ENCODE assay signal across 12 mouse cellular contexts in genomic region chr13:45562011-45562410, GRCm38 (mm10). TPM values are rescaled to one million over a fixed set of nuclear protein-coding genes. Genes with fewer than 3 reads are reported as not detected.
DNase-seq lines count a peak whose midpoint lies in the region; ATAC-seq and TF ChIP-seq lines count a peak whose summit lies in the region.
"Had no signal": no experiment of that assay in that cellular context is flagged by ENCODE, and none has a peak within 500 bp of the region (broad histone marks: within the 10 kb centered on the region; RNA-seq: fewer than 3 reads in every experiment).

No protein-coding gene starts in this region.

- no peak for TF ChIP-seq EP300 in lung, postnatal 0 days (IDR thresholded peaks at IDR 0.05)

- H3K27me3 ChIP-seq in forebrain, postnatal 0 days (ENCODE audit: insufficient read depth, low read length): no peaks in the 10 kb centered on the region
- no peaks in the 10 kb centered on the region for H3K27me3 ChIP-seq in forebrain, embryonic 15.5 days
- no peaks in the 10 kb centered on the region for H3K27me3 ChIP-seq in heart, embryonic 14.5 days (ENCODE audit: control insufficient read depth, insufficient read depth, low read length)
- H3K27me3 ChIP-seq in lung, postnatal 0 days (replicated peaks; ENCODE audit: insufficient read depth, low read length): no peaks in the 10 kb centered on the region
- H3K27me3 ChIP-seq: forebrain, embryonic 13.5 days had no signal

- peaks cover 18% of the 10 kb centered on the region for H3K36me3 ChIP-seq in forebrain, postnatal 0 days (ENCODE audit: insufficient read depth)
- H3K36me3 ChIP-seq in forebrain, embryonic 15.5 days: 0 out of 2 replicates have a peak, but pooled peaks cover 5% of the 10 kb centered on the region
- H3K36me3 ChIP-seq in heart, embryonic 14.5 days (ENCODE audit: control insufficient read depth, insufficient read depth, low read length): peaks cover 20% of the 10 kb centered on the region
- 0 out of 2 replicates have a peak, but pooled peaks cover 4% of the 10 kb centered on the region for H3K36me3 ChIP-seq in lung, postnatal 0 days (ENCODE audit: insufficient read depth, low read length)

- ATAC-seq in forebrain, postnatal 0 days: peak; percentile 26; the same call in 1 of the 2 replicates
- ATAC-seq in forebrain, embryonic 15.5 days (replicated peaks): no peak
- no peak for ATAC-seq in heart, embryonic 14.5 days (ENCODE audit: insufficient number of reproducible peaks, insufficient read depth, low FRiP score, low read depth)
- ATAC-seq in lung, postnatal 0 days: no peak
- ATAC-seq: forebrain, embryonic 13.5 days had no signal

- 72% methylated on average over 9 of the region's 9 CpGs for WGBS in forebrain, postnatal 0 days
- 88% methylated on average over 9 of the region's 9 CpGs for WGBS in forebrain, embryonic 15.5 days
- 32% methylated on average over 9 of the region's 9 CpGs for WGBS in heart, embryonic 14.5 days
- WGBS in lung, postnatal 0 days: 80% methylated on average over 9 of the region's 9 CpGs

- H3K9ac ChIP-seq in forebrain, postnatal 0 days: no peak overlapping the region
- no peak overlapping the region for H3K9ac ChIP-seq in forebrain, embryonic 15.5 days (replicated peaks)
- H3K9ac ChIP-seq in heart, embryonic 14.5 days (ENCODE audit: low read length): peak overlapping the region; percentile 60
- no peak overlapping the region for H3K9ac ChIP-seq in lung, postnatal 0 days (replicated peaks; ENCODE audit: low read depth)
- H3K9ac ChIP-seq: forebrain, embryonic 13.5 days; lung, embryonic 14.5 days had no signal

- no peak for DNase-seq in forebrain, postnatal 0 days
- no peak for DNase-seq in heart, postnatal 25 days (ENCODE audit: low spot score)
- peak; percentile 50 for DNase-seq in 3T3-L1 (ENCODE audit: low read depth, low spot score)
- no peak for DNase-seq in lung, postnatal 0 days (ENCODE audit: low spot score)
- no peak for DNase-seq in right cerebral cortex, postnatal 25 days
- DNase-seq: cerebellum, adult 11-12 months; lung, embryonic 14.5 days; thymus, postnatal 25 days had no signal

- no peak overlapping the region for H3K4me2 ChIP-seq in forebrain, postnatal 0 days (ENCODE audit: low read depth)
- no peak overlapping the region for H3K4me2 ChIP-seq in forebrain, embryonic 15.5 days (replicated peaks)
- H3K4me2 ChIP-seq in heart, embryonic 14.5 days (ENCODE audit: low read length): peak overlapping the region; percentile 63
- H3K4me2 ChIP-seq in lung, postnatal 0 days (replicated peaks; ENCODE audit: low read depth, low read length): no peak overlapping the region
- H3K4me2 ChIP-seq: forebrain, embryonic 13.5 days; lung, embryonic 14.5 days had no signal

- no peak overlapping the region for H3K4me3 ChIP-seq in forebrain, postnatal 0 days (ENCODE audit: low read depth, low read length)
- no peak overlapping the region for H3K4me3 ChIP-seq in forebrain, embryonic 15.5 days
- peak overlapping the region; percentile 7 to 16; a peak in 2 of 4 replicates for H3K4me3 ChIP-seq in heart, embryonic 14.5 days (ENCODE audit: control insufficient read depth in 1 of 2, insufficient read depth in 1 of 2, low read depth in 1 of 2, low read length in 2 of 2)
- H3K4me3 ChIP-seq in embryonic fibroblast, embryonic 13.5 days (ENCODE audit: insufficient read depth, low read length): no peak overlapping the region
- H3K4me3 ChIP-seq in lung, postnatal 0 days (ENCODE audit: low read depth, low read length): no peak overlapping the region
- H3K4me3 ChIP-seq: forebrain, embryonic 13.5 days had no signal

- no peak overlapping the region for H3K27ac ChIP-seq in forebrain, postnatal 0 days (ENCODE audit: low read depth, low read length)
- H3K27ac ChIP-seq in forebrain, embryonic 15.5 days (replicated peaks): no peak overlapping the region
- peak overlapping the region; percentile 76 to 92 for H3K27ac ChIP-seq in heart, embryonic 14.5 days (replicated peaks in 1 of 2; ENCODE audit: control insufficient read depth in 1 of 2, insufficient read depth in 1 of 2, low read depth in 2 of 2, low read length in 2 of 2)
- peak overlapping the region; percentile 45 for H3K27ac ChIP-seq in embryonic fibroblast, embryonic 13.5 days (ENCODE audit: insufficient read depth, low read length)
- no peak overlapping the region for H3K27ac ChIP-seq in lung, postnatal 0 days (ENCODE audit: low read length)
- H3K27ac ChIP-seq: forebrain, embryonic 13.5 days had no signal

- intact Hi-C loops in heart, postnatal 25 days (cut with DNase I): no loop called here

- no peaks in the 10 kb centered on the region for H3K9me3 ChIP-seq in forebrain, postnatal 0 days (ENCODE audit: low read length)
- no peaks in the 10 kb centered on the region for H3K9me3 ChIP-seq in forebrain, embryonic 15.5 days
- H3K9me3 ChIP-seq in heart, embryonic 14.5 days (ENCODE audit: control insufficient read depth, low read length): no peaks in the 10 kb centered on the region
- no peaks in the 10 kb centered on the region for H3K9me3 ChIP-seq in lung, postnatal 0 days (ENCODE audit: low read length)
- H3K9me3 ChIP-seq: forebrain, embryonic 13.5 days had no signal

- TF ChIP-seq CTCF in forebrain, postnatal 0 days (IDR thresholded peaks at IDR 0.05; ENCODE audit: low read depth): no peak
- no peak for TF ChIP-seq CTCF in embryonic fibroblast, embryonic 13.5 days (IDR thresholded peaks at IDR 0.05; ENCODE audit: borderline replicate concordance, insufficient read depth, low read length)
- TF ChIP-seq CTCF in lung, postnatal 0 days (IDR thresholded peaks at IDR 0.05): no peak

- TF ChIP-seq POLR2A in embryonic fibroblast, embryonic 13.5 days (IDR thresholded peaks at IDR 0.05; ENCODE audit: low read depth, low read length): no peak

- H3K4me1 ChIP-seq in forebrain, postnatal 0 days (ENCODE audit: insufficient read depth): 0 out of 2 replicates have a peak, but pooled peaks cover 2% of the 10 kb centered on the region
- H3K4me1 ChIP-seq in forebrain, embryonic 15.5 days: no peaks in the 10 kb centered on the region
- H3K4me1 ChIP-seq in heart, embryonic 14.5 days (ENCODE audit: control insufficient read depth in 2 of 2, insufficient read depth in 2 of 2, low read length in 2 of 2): peaks cover 17 to 47% of the 10 kb centered on the region in 2 experiments
- H3K4me1 ChIP-seq in embryonic fibroblast, embryonic 13.5 days (ENCODE audit: control insufficient read depth, insufficient read depth, low read length): peaks cover 8% of the 10 kb centered on the region
- no peaks in the 10 kb centered on the region for H3K4me1 ChIP-seq in lung, postnatal 0 days (ENCODE audit: insufficient read depth, low read depth, low read length)

RNA-seq across cellular contexts. Expression of gene Gmpr, which starts 54.8 kb away (rescaled TPM):
- 23.7 and 23.8 TPM in 2 replicates for total RNA-seq in forebrain, postnatal 0 days (2014; rRNA removed)
- polyA plus RNA-seq in forebrain, postnatal 0 days (2015; fragmentation: Nextera tagmentation; extraction: Ambion mirVana): 39.5 and 40.8 TPM in 2 replicates
- 19.6 and 23.0 TPM in 2 replicates for polyA plus RNA-seq in forebrain, embryonic 15.5 days (2015; fragmentation: Nextera tagmentation; extraction: Ambion mirVana)
- polyA plus RNA-seq in heart, embryonic 14.5 days (2014; fragmentation: Nextera tagmentation; extraction: Ambion mirVana): 202 and 210 TPM in 2 replicates
- total RNA-seq in heart, postnatal 25 days (2021): 100 to 1,000 TPM; 167 to 189 TPM
- polyA plus RNA-seq in embryonic fibroblast, embryonic 13.5 days (2011; ENCODE audit: insufficient read length, low read depth, missing spikeins): 9.3 and 9.7 TPM in 2 replicates
- 23.8 and 26.0 TPM in 2 replicates for polyA plus RNA-seq in lung, postnatal 0 days (2015; fragmentation: Nextera tagmentation; extraction: Ambion mirVana)

Comparison
In these comparisons a context has a peak if more than half of its experiments do, and no peak if none do; other contexts are left out.
1. H3K27ac ChIP-seq: peak in heart, embryonic 14.5 days (2 of 2) and embryonic fibroblast, embryonic 13.5 days (single experiment); none in forebrain, postnatal 0 days (single experiment), forebrain, embryonic 15.5 days (single experiment) and lung, postnatal 0 days (single experiment).
2. H3K4me3 ChIP-seq: peak in heart, embryonic 14.5 days (2 of 2); none in forebrain, postnatal 0 days (single experiment), forebrain, embryonic 15.5 days (single experiment), embryonic fibroblast, embryonic 13.5 days (single experiment) and lung, postnatal 0 days (single experiment).